Mouse (Mus musculus) stomach, embryonic 16.5 days (tissue): ENCODE measurements around the gene Rangrf. TPM values are rescaled to one million over a fixed set of nuclear protein-coding genes. Genes with fewer than 3 reads are reported as not detected.
"Not testable (repeated sequence)": the region's sequence is repeated elsewhere in the genome, so short reads cannot be mapped to it uniquely, and the experiment has no call there.

Source experiments
- ATAC-seq: fragments of 200-750 bp; cut with Nextera tagmentation; 2 replicates; pipeline ENCODE4 v1.8.0; 2017; ENCODE audit warnings: moderate number of reproducible peaks, moderate TSS enrichment; ENCODE audit not compliant: insufficient read depth, low FRiP score
- H3K27ac ChIP-seq: fragments of 300-500 bp; sonication (generic); 2 replicates; pipeline ENCODE4 v1.5.1; 2014; ENCODE audit warnings: low read length
- H3K27me3 ChIP-seq: fragments of 300-500 bp; sonication (generic); 2 replicates; pipeline ENCODE4 v1.6.1; 2014; ENCODE audit warnings: low read length, control low read depth, mixed read lengths; ENCODE audit not compliant: control insufficient read depth, insufficient read depth
- H3K36me3 ChIP-seq: fragments of 300-500 bp; sonication (generic); 2 replicates; pipeline ENCODE4 v1.6.1; 2014; ENCODE audit warnings: low read length; ENCODE audit not compliant: control insufficient read depth, insufficient read depth
- H3K4me1 ChIP-seq: fragments of 300-500 bp; sonication (generic); 2 replicates; pipeline ENCODE4 v1.6.1; 2014; ENCODE audit warnings: low read length, control low read depth, mixed read lengths; ENCODE audit not compliant: control insufficient read depth, insufficient read depth
- H3K4me2 ChIP-seq: fragments of 300-500 bp; sonication (generic); 2 replicates; pipeline ENCODE4 v1.6.1; 2014; ENCODE audit warnings: low read depth, low read length, mixed read lengths
- H3K4me3 ChIP-seq: fragments of 300-500 bp; sonication (generic); replicated peaks from 2 replicates; pipeline ENCODE4 v1.5.1; 2014; ENCODE audit warnings: mild to moderate bottlenecking, low read length
- H3K9ac ChIP-seq: fragments of 300-500 bp; sonication (generic); 2 replicates; pipeline ENCODE4 v1.6.1; 2014; ENCODE audit warnings: low read length
- H3K9me3 ChIP-seq: fragments of 300-500 bp; sonication (generic); replicated peaks from 2 replicates; pipeline ENCODE4 v1.6.1; 2016; ENCODE audit warnings: low read length, control low read depth; ENCODE audit not compliant: control insufficient read depth
- WGBS: fragments of 180-500 bp; shearing (Covaris S2); extraction: QIAGEN DNeasy Blood & Tissue Kit; methylation state at CpG from one replicate; pipeline ENCODE4 v1.1.7; 2014; 5-methylcytosine and 5-hydroxymethylcytosine counted together
- polyA plus RNA-seq: library from polyadenylated mRNA; unstranded; fragments of >200 nt; fragmentation: Nextera tagmentation; extraction: Ambion mirVana; gene quantifications from 2 replicates; pipeline ENCODE4 v1.2.1, GENCODE M21; 2015

Gene Rangrf
- polyA plus RNA-seq, 1 experiment from 2014 or later: 57.6 TPM

- no peaks in the 10 kb centered on the region for H3K27me3 ChIP-seq
- H3K36me3 ChIP-seq: no peaks in the 10 kb centered on the region
- ATAC-seq: peak; percentile 86
- peak within 1 kb of the TSS; percentile 66 for H3K4me2 ChIP-seq
- peak within 1 kb of the TSS; percentile 72 for H3K27ac ChIP-seq
- no peaks in the 10 kb centered on the region for H3K9me3 ChIP-seq
- peaks cover 15% of the 10 kb centered on the region for H3K4me1 ChIP-seq
- H3K4me3 ChIP-seq: peak within 1 kb of the TSS; percentile 86
- peak within 1 kb of the TSS; percentile 74 for H3K9ac ChIP-seq
- WGBS: 8% methylated on average over 38 of the region's 38 CpGs
These were observed 33.5 kb upstream of the Rangrf start, which contains the start of gene Pfas for GRCm38 (mm10) chr11:69008182-69009121. Gene Pfas, minus strand, starts transcription at chr11:69008460.

- ATAC-seq, H3K36me3 ChIP-seq, H3K27ac ChIP-seq, H3K9me3 ChIP-seq, H3K9ac ChIP-seq, H3K4me2 ChIP-seq, H3K4me3 ChIP-seq, H3K27me3 ChIP-seq: not testable (repeated sequence)
- H3K4me1 ChIP-seq: peaks cover 15% of the 10 kb centered on the region
These were observed 31.6 kb upstream of the Rangrf start for GRCm38 (mm10) chr11:69006575-69006974.

- no peak overlapping the region for H3K27ac ChIP-seq
- no peak overlapping the region for H3K4me3 ChIP-seq
- H3K9me3 ChIP-seq: no peaks in the 10 kb centered on the region
- H3K4me2 ChIP-seq: no peak overlapping the region
- ATAC-seq: no peak
- peaks cover 9% of the 10 kb centered on the region for H3K4me1 ChIP-seq
- H3K27me3 ChIP-seq: no peaks in the 10 kb centered on the region
- H3K9ac ChIP-seq: no peak overlapping the region
- 85% methylated on average over 7 of the region's 7 CpGs for WGBS
- peaks cover 14% of the 10 kb centered on the region for H3K36me3 ChIP-seq
These were observed 30.2 kb upstream of the Rangrf start for GRCm38 (mm10) chr11:69005193-69005592.

- H3K4me1 ChIP-seq: peaks cover 9% of the 10 kb centered on the region
- ATAC-seq: no peak
- no peaks in the 10 kb centered on the region for H3K27me3 ChIP-seq
- H3K4me3 ChIP-seq: no peak overlapping the region
- no peak overlapping the region for H3K27ac ChIP-seq
- H3K9me3 ChIP-seq: no peaks in the 10 kb centered on the region
- no peak overlapping the region for H3K9ac ChIP-seq
- H3K4me2 ChIP-seq: no peak overlapping the region
- peaks cover 20% of the 10 kb centered on the region for H3K36me3 ChIP-seq
- 55% methylated on average over 4 of the region's 4 CpGs for WGBS
These were observed 28.6 kb upstream of the Rangrf start for GRCm38 (mm10) chr11:69003592-69003991.

- WGBS: 90% methylated on average over 4 of the region's 4 CpGs
- not testable (repeated sequence) for H3K4me2 ChIP-seq, H3K4me1 ChIP-seq, H3K4me3 ChIP-seq, H3K9ac ChIP-seq, H3K9me3 ChIP-seq, H3K27me3 ChIP-seq, ATAC-seq, H3K27ac ChIP-seq
- peaks cover 20% of the 10 kb centered on the region for H3K36me3 ChIP-seq
These were observed 27.8 kb upstream of the Rangrf start for GRCm38 (mm10) chr11:69002782-69003181.

- Histone ChIP-seq H3K9ac (no peak overlapping the region), H3K9me3 (no peaks in the 10 kb centered on the region), H3K4me1 (no peaks in the 10 kb centered on the region), H3K4me3 (no peak overlapping the region), H3K27ac (no peak overlapping the region), H3K27me3 (no peaks in the 10 kb centered on the region), H3K36me3 (peaks cover 36% of the 10 kb centered on the region), H3K4me2 (no peak overlapping the region)
- WGBS: 85% methylated on average over 4 of the region's 4 CpGs
- no peak for ATAC-seq
These were observed 22.1 kb upstream of the Rangrf start for GRCm38 (mm10) chr11:68997080-68997479.

GRCm38 (mm10) chr11:68994377-68994776, 19.4 kb upstream of the Rangrf start:
- H3K27ac ChIP-seq: no peak overlapping the region
- no peak overlapping the region for H3K4me3 ChIP-seq
- H3K27me3 ChIP-seq: no peaks in the 10 kb centered on the region
- peaks cover 18% of the 10 kb centered on the region for H3K36me3 ChIP-seq
- H3K4me2 ChIP-seq: no peak overlapping the region
- H3K4me1 ChIP-seq: no peaks in the 10 kb centered on the region
- no peak overlapping the region for H3K9ac ChIP-seq
- 96% methylated on average over 3 of the region's 3 CpGs for WGBS
- no peak for ATAC-seq
- no peaks in the 10 kb centered on the region for H3K9me3 ChIP-seq

GRCm38 (mm10) chr11:68993122-68993521, 18.1 kb upstream of the Rangrf start:
- no peaks in the 10 kb centered on the region for H3K9me3 ChIP-seq
- no peak for ATAC-seq
- H3K36me3 ChIP-seq: peaks cover 18% of the 10 kb centered on the region

GRCm38 (mm10) chr11:68988341-68988740, 13.4 kb upstream of the Rangrf start:
- H3K4me2 ChIP-seq: no peak overlapping the region
- no peaks in the 10 kb centered on the region for H3K4me1 ChIP-seq
- no peaks in the 10 kb centered on the region for H3K27me3 ChIP-seq
- ATAC-seq: no peak
- no peak overlapping the region for H3K9ac ChIP-seq
- H3K4me3 ChIP-seq: no peak overlapping the region
- H3K27ac ChIP-seq: no peak overlapping the region
- 95% methylated on average over 17 of the region's 17 CpGs for WGBS
- no peaks in the 10 kb centered on the region for H3K9me3 ChIP-seq
- peaks cover 5% of the 10 kb centered on the region; the same call in 1 of the 2 replicates for H3K36me3 ChIP-seq

More at GRCm38 (mm10) chr11:68993122-68993521, 18.1 kb upstream of the Rangrf start:
- 85% methylated on average over 7 of the region's 7 CpGs for WGBS
- Histone ChIP-seq H3K9ac (no peak overlapping the region), H3K27ac (no peak overlapping the region), H3K4me1 (no peaks in the 10 kb centered on the region), H3K27me3 (no peaks in the 10 kb centered on the region), H3K4me2 (no peak overlapping the region), H3K4me3 (no peak overlapping the region)
